Mouse (Mus musculus) ES-Bruce4 (cell line): Measurements from ENCODE around the gene Hao2. TPM values are rescaled to one million over a fixed set of nuclear protein-coding genes. Genes with fewer than 3 reads are reported as not detected.

Experiments
- H3K27ac ChIP-seq: 2 replicates; pipeline ENCODE4 v1.5.1; 2012; ENCODE audit warnings: low read length, inconsistent platforms; ENCODE audit not compliant: insufficient read depth
- H3K27me3 ChIP-seq: 2 replicates; pipeline ENCODE4 v1.6.1; 2012; ENCODE audit warnings: mild to moderate bottlenecking, low read length, inconsistent platforms; ENCODE audit not compliant: control insufficient read depth, poor library complexity, insufficient read depth, severe bottlenecking
- H3K36me3 ChIP-seq: 2 replicates; pipeline ENCODE4 v1.6.1; 2012; ENCODE audit warnings: inconsistent platforms, mild to moderate bottlenecking, low read length, moderate library complexity; ENCODE audit not compliant: control insufficient read depth, poor library complexity, insufficient read depth, severe bottlenecking
- H3K4me1 ChIP-seq: one replicate; pipeline ENCODE4 v1.8.1; 2011; ENCODE audit warnings: low read length; ENCODE audit not compliant: control insufficient read depth, insufficient read depth
- H3K4me3 ChIP-seq: 2 replicates; pipeline ENCODE4 v1.5.1; 2011; ENCODE audit warnings: low read depth, mild to moderate bottlenecking, low read length
- H3K9ac ChIP-seq: 2 replicates; pipeline ENCODE4 v1.6.1; 2012; ENCODE audit warnings: low read depth, mild to moderate bottlenecking, inconsistent platforms; ENCODE audit not compliant: poor library complexity, severe bottlenecking
- H3K9me3 ChIP-seq: replicated peaks from 2 replicates; pipeline ENCODE4 v1.6.1; 2012; ENCODE audit warnings: mild to moderate bottlenecking, low read length, inconsistent platforms; ENCODE audit not compliant: control insufficient read depth, poor library complexity, insufficient read depth, severe bottlenecking
- CTCF ChIP-seq: IDR thresholded peaks from one replicate; pipeline ENCODE4 v1.8.1; 2011; ENCODE audit warnings: low read depth, low read length
- EP300 ChIP-seq: IDR thresholded peaks from 2 replicates; pipeline ENCODE4 v1.6.1; 2011; ENCODE audit warnings: low read depth, low read length; ENCODE audit not compliant: insufficient read depth
- POLR2A ChIP-seq: IDR thresholded peaks from one replicate; pipeline ENCODE4 v1.8.1; 2011; ENCODE audit warnings: low read length; ENCODE audit not compliant: insufficient read depth
- polyA plus RNA-seq: library from polyadenylated mRNA; stranded (reverse); fragments of >200 nt; gene quantifications from 2 replicates; pipeline ENCODE4 v1.2.4, GENCODE M21; 2011; ENCODE audit warnings: low read depth; ENCODE audit not compliant: missing spikeins, insufficient read depth, insufficient read length

Gene Hao2
- polyA plus RNA-seq, 1 experiment, result not detected

- Histone ChIP-seq H3K27ac (no peak overlapping the region), H3K36me3 (no peaks in the 10 kb centered on the region), H3K27me3 (no peaks in the 10 kb centered on the region), H3K4me1 (no peaks in the 10 kb centered on the region), H3K9me3 (no peaks in the 10 kb centered on the region), H3K4me3 (no peak overlapping the region), H3K9ac (no peak overlapping the region)
- TF ChIP-seq EP300, result no peak
- no peak for TF ChIP-seq POLR2A
- no peak for TF ChIP-seq CTCF
These were observed 44.1 kb downstream of the Hao2 start for GRCm38 (mm10) chr3:98848898-98849297.

Other genes starting within 250 kb of the Hao2 start
- gene Hsd3b2, start 168.7 kb downstream of the Hao2 start, polyA plus RNA-seq, result 0.34 TPM in 1 of 2 replicates, not detected in the other
- 0.23 and 0.25 TPM in 2 replicates for gene Hsd3b3, start 130.1 kb downstream of the Hao2 start, polyA plus RNA-seq
- not detected in 2 replicates for gene Hsd3b6, start 78.8 kb downstream of the Hao2 start, polyA plus RNA-seq
- not detected in 2 replicates for gene Hsd3b1, start 33.4 kb downstream of the Hao2 start, polyA plus RNA-seq
- 4.4 and 9.2 TPM in 2 replicates for gene Wars2, start 247.8 kb upstream of the Hao2 start, polyA plus RNA-seq